Comparison of ENCODE assay signal across 11 mouse cellular contexts in genomic region chr2:135419301-135419700, GRCm38 (mm10).
"Had no signal": no experiment of that assay in that cellular context is flagged by ENCODE, and none has a peak within 500 bp of the region (broad histone marks: within the 10 kb centered on the region; RNA-seq: fewer than 3 reads in every experiment).

No protein-coding gene starts in this region.

- DNase-seq: right cerebral cortex, adult 18-20 months; right cerebral cortex, postnatal 14 days; right cerebral cortex, postnatal 25 days; right cerebral cortex, postnatal 4 days; spleen, adult 18-20 months; thymus, adult 18-20 months; thymus, adult 2 months; thymus, postnatal 14 days; thymus, postnatal 25 days; thymus, postnatal 36 days; thymus, postnatal 4 days had no signal
